Mouse (Mus musculus) E14TG2a.4 (cell line): ENCODE measurements around the gene Sv2a.
"Not testable (repeated sequence)": the region's sequence is repeated elsewhere in the genome, so short reads cannot be mapped to it uniquely, and the experiment has no call there.

Experiments
- H3K27me3 ChIP-seq: 2 replicates; pipeline ENCODE4 v1.6.1; 2014; ENCODE audit warnings: low read length, control low read depth; ENCODE audit not compliant: insufficient read depth
- H3K36me3 ChIP-seq: 2 replicates; pipeline ENCODE4 v1.6.1; 2014; ENCODE audit warnings: low read length, control low read depth; ENCODE audit not compliant: insufficient read depth
- H3K4me1 ChIP-seq: replicated peaks from 2 replicates; pipeline ENCODE4 v1.6.1; 2014; ENCODE audit warnings: low read depth, low read length, control low read depth
- H3K4me3 ChIP-seq: replicated peaks from 2 replicates; pipeline ENCODE4 v1.5.1; 2014; ENCODE audit warnings: mild to moderate bottlenecking, low read length
- H3K9me3 ChIP-seq: 2 replicates; pipeline ENCODE4 v1.6.1; 2014; ENCODE audit warnings: low read length, control low read depth
- CTCF ChIP-seq: conservative IDR thresholded peaks from 2 replicates; pipeline ENCODE4 v1.5.1; 2014; ENCODE audit warnings: low read length
- NANOG ChIP-seq: IDR thresholded peaks from 2 replicates; pipeline ENCODE4 v1.6.1; 2014; ENCODE audit warnings: borderline replicate concordance, low read length, mixed read lengths
- POU5F1 ChIP-seq: IDR thresholded peaks from 2 replicates; pipeline ENCODE4 v1.6.1; 2014; ENCODE audit warnings: low read length, borderline replicate concordance

Sv2a gene

DNA sequence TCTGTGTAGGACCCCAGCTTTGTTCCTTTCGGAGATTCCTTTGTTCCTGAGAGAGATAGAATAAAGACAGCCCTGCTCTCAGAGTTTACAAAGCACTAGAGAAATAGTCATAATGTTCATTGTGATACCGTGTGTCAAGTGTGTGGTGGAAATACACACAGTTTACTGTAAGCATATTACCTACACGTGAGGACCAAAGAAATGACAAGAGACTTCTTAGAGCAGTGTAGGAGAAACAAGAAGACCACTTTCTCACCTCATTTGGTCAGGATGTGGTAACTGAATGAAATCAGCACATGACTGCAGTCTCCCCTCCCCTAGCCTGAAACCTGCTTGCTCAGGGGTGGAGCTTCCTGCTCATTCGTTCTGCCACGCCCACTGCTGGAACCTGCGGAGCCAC, 17.2 kb downstream of the Sv2a start:
- TF ChIP-seq CTCF (no peak), POU5F1 (no peak), NANOG (no peak)
- Histone ChIP-seq H3K27me3 (peaks cover 15% of the 10 kb centered on the region), H3K9me3 (no peaks in the 10 kb centered on the region), H3K4me1 (peaks cover 43% of the 10 kb centered on the region), H3K36me3 (no peaks in the 10 kb centered on the region), H3K4me3 (peak overlapping the region; percentile 94)

DNA sequence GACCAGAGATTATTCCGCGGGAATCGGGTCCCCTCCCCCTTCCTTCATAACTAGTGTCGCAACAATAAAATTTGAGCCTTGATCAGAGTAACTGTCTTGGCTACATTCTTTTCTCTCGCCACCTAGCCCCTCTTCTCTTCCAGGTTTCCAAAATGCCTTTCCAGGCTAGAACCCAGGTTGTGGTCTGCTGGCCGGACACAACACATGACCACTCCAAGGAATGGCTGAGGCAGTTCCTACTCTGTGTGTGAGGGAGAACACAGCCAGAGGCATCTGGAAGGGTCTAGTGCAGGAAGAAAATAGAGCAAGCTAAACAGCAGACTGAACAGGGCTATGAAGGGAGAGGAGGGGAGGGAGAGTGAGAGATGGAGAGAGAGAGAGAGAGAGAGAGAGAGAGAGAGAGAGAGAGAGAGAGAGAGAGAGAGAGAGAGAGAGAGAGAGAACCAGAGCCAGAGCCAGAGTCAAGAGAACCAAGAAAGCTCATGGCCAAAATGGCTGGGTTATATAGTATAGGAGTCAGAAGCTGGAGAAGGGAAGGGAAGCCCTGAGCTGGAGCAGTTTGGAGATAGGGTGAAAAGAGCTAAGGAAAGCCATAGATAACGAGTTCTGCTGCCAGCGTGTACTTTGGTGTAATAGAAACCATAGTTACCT, 17.8 kb downstream of the Sv2a start:
- H3K9me3 ChIP-seq, H3K36me3 ChIP-seq: not testable (repeated sequence)
- Histone ChIP-seq H3K27me3 (peaks cover 10% of the 10 kb centered on the region; the same call in 1 of the 2 replicates), H3K4me1 (peaks cover 38% of the 10 kb centered on the region), H3K4me3 (0 out of 2 replicates have a peak overlapping the region, but pooled peaks have one; percentile 26)

DNA sequence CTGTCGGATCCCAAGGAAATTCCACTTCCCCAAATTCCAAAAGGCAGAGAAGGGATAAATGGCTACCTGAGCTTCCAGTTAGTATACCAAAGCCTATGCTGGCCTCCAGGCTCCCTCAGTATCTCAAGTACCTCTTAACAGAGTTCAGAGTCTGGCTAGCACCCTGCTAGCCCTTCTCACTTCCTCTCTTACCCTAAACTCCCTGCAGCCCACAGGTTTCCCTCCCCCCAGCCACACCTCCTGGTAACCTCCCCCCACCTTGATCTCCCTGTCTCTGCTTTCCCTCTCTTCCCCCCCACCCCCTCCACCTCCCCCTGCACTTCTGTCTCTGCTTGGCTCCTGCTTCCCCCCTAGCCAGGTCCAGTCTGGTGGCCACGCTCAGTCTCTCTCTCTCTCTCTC, 18.8 kb downstream of the Sv2a start:
- Histone ChIP-seq H3K4me3 (no peak overlapping the region), H3K9me3 (no peaks in the 10 kb centered on the region), H3K27me3 (peaks cover 8% of the 10 kb centered on the region; the same call in 1 of the 2 replicates), H3K36me3 (no peaks in the 10 kb centered on the region), H3K4me1 (peaks cover 34% of the 10 kb centered on the region)
- TF ChIP-seq NANOG (no peak), POU5F1 (no peak), CTCF (no peak)

DNA sequence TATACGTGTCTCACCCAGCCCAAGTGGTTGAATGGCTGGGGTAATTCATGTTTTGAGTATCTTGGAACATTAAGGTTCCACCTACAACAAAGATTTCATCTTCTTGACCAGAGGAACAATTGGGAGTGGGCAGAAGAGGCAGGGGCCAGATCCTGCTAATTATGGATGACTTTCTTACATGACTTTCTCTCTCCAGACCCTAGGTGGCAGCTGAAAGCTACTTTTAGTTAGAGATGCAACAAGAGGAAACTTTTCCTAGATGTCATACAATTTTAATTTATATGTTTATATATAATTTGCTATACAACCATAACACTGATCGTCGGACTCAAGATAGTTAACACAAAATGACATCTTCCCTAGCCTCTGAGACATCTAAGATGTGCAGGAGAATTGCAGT, 26.9 kb downstream of the Sv2a start:
- H3K36me3 ChIP-seq, result no peaks in the 10 kb centered on the region
- H3K4me3 ChIP-seq, result no peak overlapping the region
- H3K27me3 ChIP-seq, result peaks cover 8% of the 10 kb centered on the region; the same call in 1 of the 2 replicates
- no peaks in the 10 kb centered on the region for H3K9me3 ChIP-seq
- no peak for TF ChIP-seq CTCF
- no peak for TF ChIP-seq POU5F1
- TF ChIP-seq NANOG, result no peak
- H3K4me1 ChIP-seq, result peaks cover 13% of the 10 kb centered on the region

DNA sequence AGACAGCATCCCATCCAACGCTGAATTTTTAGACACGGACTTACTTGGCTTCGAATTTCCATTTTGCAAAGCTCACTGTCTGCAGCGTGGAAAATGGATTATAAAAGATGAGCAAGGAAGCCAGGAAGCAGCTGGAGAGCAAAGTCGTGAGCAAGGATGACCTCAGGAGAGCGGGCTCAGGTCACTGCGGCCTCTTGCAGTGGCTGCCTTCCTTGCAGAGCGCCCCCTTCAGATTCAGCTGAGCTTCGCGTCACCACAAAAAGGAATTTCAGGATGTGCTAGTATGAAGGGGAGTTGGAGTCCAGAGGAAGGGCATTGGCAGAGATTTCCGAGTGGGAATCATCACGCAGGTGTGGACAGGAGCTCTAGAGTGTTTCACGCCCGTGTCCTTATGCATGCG, 28.3 kb downstream of the Sv2a start:
- TF ChIP-seq CTCF (peak; percentile 55), POU5F1 (no peak), NANOG (no peak)
- peaks cover 13% of the 10 kb centered on the region for H3K4me1 ChIP-seq
- no peaks in the 10 kb centered on the region for H3K36me3 ChIP-seq
- H3K27me3 ChIP-seq, result peaks cover 15% of the 10 kb centered on the region
- H3K9me3 ChIP-seq, result no peaks in the 10 kb centered on the region
- no peak overlapping the region for H3K4me3 ChIP-seq

DNA sequence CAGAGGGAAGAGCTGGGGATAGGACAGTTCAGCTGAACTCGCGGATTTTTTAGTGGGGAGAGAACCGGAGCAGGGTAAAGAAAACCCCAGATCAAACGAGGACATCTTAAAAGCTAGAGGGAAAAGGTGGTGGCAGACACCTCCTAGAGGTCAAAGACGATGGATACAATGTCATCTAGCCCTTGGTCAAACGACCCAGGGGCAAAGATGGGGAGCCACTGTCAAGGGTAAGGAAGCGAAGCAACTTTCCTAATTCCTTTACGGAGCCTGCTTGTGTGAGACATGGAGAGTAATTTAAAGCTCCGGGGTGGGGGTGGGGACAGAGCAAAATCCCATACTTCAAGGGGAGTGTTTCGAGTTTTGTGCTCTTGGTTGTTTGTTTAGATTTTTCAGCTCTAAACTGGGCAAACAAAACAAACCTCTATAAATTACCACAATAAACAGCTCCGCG, 38.3 kb downstream of the Sv2a start:
- Histone ChIP-seq H3K9me3 (no peaks in the 10 kb centered on the region), H3K27me3 (peaks cover 12% of the 10 kb centered on the region; the same call in 1 of the 2 replicates), H3K4me3 (peak overlapping the region; percentile 84), H3K36me3 (no peaks in the 10 kb centered on the region), H3K4me1 (peaks cover 35% of the 10 kb centered on the region)
- no peak for TF ChIP-seq POU5F1
- TF ChIP-seq NANOG, result no peak
- TF ChIP-seq CTCF, result no peak

DNA sequence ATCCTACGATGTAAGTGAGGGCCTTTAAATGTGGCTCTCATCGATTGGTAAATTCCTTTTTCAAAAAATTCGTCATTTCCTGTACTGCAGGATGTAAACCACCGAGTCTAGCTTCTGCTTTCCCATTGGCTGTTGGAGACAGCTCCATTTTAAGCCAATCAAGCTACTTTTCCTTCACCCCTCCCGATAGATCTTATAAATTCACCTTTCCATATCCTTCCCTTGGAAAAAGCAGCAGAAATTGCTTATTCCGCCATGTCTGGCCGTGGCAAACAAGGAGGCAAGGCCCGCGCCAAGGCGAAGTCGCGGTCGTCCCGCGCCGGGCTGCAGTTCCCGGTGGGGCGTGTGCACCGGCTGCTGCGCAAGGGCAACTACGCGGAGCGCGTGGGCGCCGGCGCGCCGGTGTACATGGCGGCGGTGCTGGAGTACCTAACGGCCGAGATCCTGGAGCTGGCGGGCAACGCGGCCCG, 38.7 kb downstream of the Sv2a start, which contains the start of the genes Bola1 and Hist2h2ab:
Bola1 (minus strand) TSS at position 49 of the 470 bp plus-strand sequence.
Hist2h2ab (plus strand) TSS at position 205 of the 470 bp plus-strand sequence.
- Histone ChIP-seq H3K27me3 (peaks cover 12% of the 10 kb centered on the region; the same call in 1 of the 2 replicates), H3K4me3 (peak within 1 kb of the TSS; percentile 84), H3K9me3 (no peaks in the 10 kb centered on the region), H3K4me1 (peaks cover 35% of the 10 kb centered on the region), H3K36me3 (no peaks in the 10 kb centered on the region)
- TF ChIP-seq POU5F1 (no peak), NANOG (no peak), CTCF (no peak)

DNA sequence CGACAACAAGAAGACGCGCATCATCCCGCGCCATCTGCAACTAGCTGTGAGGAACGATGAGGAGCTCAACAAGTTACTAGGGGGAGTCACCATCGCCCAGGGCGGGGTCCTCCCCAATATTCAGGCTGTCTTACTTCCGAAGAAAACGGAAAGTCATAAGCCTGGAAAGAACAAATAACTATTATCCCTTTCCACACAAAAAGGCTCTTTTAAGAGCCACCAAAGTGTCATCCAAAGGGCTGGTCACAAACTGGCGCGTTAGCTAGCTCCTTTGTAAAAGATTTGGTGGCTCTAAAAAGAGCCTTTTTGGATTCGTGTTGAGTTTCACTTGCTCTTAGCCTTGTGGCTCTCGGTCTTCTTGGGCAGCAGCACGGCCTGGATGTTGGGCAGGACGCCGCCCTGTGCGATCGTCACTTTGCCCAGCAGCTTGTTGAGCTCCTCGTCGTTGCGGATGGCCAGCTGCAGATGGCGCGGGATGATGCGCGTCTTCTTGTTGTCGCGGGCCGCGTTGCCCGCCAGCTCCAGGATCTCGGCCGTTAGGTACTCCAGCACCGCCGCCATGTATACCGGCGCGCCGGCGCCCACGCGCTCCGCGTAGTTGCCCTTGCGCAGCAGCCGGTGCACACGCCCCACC, 39.3 kb downstream of the Sv2a start:
- Histone ChIP-seq H3K4me3 (peak overlapping the region; percentile 84), H3K4me1 (peaks cover 37% of the 10 kb centered on the region), H3K27me3 (peaks cover 12% of the 10 kb centered on the region; the same call in 1 of the 2 replicates)
- H3K9me3 ChIP-seq, H3K36me3 ChIP-seq: not testable (repeated sequence)
